Mouse (Mus musculus): ENCODE results near the gene Gsdme.

Gene Gsdme

DNA sequence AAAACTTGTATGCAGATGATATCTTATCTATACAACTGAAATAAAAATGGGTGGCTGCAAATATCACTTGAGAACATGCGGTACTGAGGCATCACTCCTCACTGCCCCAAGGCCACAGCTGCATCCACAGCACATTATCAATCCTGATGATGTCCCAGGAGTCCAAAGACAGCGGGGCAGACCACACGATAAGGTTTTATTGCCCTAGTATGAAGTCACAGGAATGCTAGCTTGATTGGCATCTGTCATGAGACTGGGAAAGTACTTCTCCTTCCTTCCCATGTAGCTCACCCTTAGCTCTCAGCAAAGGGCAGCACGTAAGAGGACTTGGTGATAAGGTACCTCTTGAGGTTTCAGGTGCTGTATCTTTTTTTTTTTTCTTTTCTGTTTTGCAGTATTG is 19.5 kb downstream of the Gsdme start:
- DNase-seq: no peak

DNA sequence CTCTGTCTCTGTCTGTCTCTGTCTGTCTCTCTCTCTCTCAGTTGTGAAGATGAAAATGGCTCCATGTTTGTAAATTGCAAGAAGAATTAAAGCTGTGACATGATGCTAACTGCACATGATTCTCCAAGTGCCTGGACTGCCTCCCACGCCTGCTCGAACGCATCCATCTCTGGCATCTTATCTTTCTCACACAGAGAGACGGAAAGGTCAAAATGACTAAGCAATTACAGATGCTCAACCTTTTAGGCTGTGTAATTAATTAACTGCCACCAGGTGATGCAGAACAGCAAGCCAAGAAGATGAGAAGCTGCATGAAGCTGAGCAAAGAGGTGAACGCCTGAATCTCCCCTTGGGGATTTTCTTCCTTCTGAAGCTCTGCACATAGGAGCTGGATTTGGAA is 23.2 kb downstream of the Gsdme start:
- DNase-seq: no peak

GRCm38 (mm10) chr6:50239902-50240301 is 23.8 kb downstream of the Gsdme start:
- DNase-seq: no peak

GRCm38 (mm10) chr6:50237963-50238362 is 25.7 kb downstream of the Gsdme start:
- no peak for DNase-seq

- DNase-seq: no peak
These were observed 30.7 kb downstream of the Gsdme start for GRCm38 (mm10) chr6:50232984-50233383.

- DNase-seq: no peak
These were observed 32.4 kb downstream of the Gsdme start for GRCm38 (mm10) chr6:50231288-50231687.

DNA sequence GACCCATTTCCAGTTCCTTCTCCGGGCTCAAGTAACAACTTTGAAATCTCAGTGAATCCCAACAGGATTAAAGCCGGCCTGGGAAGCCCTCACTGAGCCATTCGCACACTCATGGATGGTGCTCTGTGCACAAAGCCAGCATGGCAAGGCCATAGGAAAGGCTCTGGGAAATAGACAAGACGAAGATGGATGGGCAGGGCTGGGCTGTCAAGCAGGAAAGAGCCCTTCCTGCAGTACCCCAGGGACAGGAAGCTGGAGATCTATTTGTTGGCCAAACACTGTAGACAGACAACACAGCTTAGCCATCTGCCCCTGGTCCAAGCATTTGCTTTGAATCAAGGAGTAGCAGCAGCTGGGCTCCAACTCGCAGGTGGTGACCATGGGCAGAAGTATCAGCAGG is 35.5 kb downstream of the Gsdme start:
- no peak for DNase-seq

DNA sequence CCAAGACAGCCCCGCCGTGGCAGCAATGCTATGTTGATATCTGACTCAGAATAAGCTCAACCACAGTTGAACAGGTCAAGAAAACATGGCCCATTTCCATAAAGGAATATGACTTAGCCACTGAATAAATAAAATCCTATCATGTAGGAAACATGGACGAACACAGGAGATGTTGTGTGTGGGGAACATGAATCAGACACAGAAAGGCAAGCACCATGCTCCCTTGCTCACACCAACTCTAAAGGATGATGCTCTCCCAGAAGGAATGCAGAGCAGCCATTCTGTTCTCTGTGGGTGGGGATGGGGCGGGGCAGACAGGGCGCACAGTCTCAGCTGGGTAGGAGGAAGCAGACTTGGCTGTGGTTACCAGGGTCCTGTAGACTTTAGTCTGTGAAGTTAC is 38.4 kb downstream of the Gsdme start:
- DNase-seq: no peak

- no peak for DNase-seq
These were observed 40.1 kb downstream of the Gsdme start for GRCm38 (mm10) chr6:50223606-50224005.

DNA sequence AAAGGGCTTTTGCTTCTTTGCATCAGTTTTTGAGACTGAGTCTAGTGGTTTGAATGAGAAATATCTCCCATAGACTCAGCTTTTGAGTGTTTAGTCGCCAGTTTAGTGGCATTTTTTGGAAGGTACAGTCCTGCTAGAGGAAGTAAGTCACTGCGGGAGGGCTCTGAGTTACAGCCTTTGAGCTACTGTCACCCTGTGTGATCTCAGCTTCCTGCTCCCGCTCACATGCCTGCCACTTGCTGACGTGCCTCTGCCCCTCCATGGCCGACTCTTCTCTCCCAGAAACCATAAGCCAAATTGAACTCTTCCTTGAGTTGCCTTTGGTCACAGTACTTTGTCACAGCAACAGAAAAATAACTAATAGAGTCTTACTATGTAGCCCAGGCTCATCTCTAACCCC is 40.7 kb downstream of the Gsdme start:
- no peak for DNase-seq

DNA sequence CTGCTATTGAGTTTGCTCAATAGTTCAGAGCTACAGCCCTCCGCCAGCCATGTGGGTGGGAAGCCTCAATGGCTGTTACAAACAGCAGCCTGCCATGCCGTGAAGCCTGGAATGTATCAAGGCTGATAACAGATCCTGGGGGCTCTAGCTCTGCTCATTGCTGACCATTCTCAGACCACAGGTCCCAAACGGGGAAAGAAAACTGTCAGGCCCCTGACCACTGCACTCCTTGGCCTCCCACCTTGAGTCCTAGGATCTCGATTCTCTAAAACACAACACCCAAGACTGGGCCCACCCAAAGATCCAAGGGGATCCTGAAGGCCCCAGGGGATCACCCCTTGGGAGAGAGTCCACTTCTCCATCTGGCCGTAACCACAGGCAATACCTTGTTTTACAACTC is 41.3 kb downstream of the Gsdme start:
- no peak for DNase-seq

DNA sequence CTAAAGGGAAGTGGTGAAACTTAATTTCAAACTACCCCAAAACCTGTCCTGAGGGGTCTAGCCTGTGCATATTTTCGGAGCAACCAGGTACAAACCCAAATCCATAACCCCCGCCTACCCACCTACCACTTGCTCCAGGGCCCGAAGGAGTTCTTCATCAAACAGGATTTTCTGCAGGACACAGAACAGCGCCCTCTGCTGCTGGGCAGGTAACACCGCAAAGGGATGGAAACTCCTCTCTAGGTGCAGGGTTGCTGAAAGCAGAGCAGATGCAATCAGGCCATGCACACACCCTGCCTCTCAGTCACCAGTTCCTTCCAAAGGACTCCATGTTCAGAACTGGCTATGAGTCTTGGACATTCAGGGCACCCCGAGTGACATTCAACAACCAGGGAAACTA is 42.8 kb downstream of the Gsdme start:
- peak; percentile 27 for DNase-seq

DNA sequence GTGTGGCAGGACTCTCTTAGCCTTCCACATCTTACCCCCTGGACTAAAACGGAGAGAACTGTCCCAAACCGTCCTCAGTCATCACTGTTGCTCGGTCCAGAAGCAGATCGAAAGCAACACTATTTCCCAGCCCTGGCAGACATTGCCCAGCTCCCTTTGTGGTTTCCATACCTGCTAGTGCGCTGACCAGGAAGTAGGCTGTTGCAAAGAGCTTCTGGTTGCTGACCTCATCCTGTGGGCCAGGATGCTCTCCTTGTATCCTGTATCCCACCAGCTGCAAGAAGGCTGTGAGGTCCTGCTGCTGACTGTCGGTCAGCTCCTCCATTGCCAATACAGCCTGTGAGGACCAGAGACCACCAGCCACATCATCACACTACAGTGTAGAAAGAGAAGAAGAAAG is 44.6 kb downstream of the Gsdme start:
- no peak for DNase-seq

- no peak for DNase-seq
These were observed 45.0 kb downstream of the Gsdme start for GRCm38 (mm10) chr6:50218628-50219027.

DNA sequence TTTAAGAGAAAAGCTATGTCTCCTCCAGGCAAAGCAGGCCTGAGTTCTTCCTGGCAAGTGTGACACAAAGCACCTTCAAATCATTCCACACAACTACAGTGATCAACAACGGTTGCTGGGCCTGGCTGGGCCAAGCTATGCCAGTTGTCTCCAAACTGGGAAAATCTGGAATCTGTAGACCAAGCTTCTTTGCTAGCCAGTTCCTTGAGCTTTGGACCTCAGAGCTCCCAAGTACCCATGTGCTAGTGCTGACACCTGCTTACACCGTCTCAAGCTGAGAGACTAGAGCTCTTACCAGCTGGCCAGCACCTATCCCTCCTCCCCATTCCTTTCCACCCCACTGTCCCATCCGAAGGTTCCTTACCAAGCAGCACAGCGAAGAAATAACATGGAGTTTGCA is 47.7 kb downstream of the Gsdme start:
- no peak for DNase-seq

DNA sequence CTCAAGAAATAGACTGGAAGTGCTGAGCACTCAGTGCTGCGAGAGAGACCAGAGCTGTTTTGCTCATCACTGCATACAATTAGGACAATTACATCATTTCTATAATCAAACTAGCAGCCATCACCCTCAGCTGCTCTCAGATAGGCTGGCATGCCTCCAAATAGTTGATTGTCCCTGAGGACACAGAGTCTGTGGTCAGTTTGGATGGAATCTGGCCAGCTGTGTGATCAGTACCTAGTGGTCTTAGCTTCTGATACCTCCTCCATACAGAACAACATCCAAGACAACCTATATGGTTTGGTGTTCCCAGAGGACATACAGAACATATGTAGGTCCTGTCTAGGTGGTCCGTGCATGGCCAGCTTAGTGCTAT is 48.3 kb downstream of the Gsdme start:
- no peak for DNase-seq

DNA sequence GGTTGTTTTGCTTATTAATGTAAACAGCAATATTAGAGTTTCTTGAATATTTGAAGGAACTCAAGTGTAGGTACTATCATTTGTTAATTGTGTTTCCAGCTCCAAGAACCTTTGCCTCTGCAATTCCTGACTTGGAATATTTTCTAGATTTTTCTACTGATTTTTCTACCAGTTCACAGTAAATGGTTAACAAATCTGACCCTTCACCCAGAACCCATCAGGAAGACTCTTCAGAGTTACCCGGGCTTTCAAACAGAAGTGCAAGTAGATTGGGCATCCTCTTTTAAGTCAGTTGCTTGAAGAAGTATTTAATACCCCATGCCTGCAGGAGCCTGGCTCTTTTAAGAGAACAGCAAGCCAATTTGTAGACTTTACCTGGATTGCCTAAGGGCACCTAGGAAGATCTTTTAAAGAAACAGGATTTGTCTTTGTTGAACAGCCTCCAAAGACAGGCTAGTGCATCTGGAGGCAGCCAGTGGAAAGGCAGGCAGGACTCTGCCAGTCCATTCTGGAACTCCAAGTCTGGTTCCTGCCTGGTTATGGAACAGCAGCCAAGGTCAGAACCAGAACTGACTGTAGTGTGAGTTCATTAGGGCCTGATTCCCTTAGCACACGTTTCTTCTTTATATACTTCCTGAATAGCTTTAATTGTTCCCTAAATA is 48.8 kb downstream of the Gsdme start:
- no peak for DNase-seq

DNA sequence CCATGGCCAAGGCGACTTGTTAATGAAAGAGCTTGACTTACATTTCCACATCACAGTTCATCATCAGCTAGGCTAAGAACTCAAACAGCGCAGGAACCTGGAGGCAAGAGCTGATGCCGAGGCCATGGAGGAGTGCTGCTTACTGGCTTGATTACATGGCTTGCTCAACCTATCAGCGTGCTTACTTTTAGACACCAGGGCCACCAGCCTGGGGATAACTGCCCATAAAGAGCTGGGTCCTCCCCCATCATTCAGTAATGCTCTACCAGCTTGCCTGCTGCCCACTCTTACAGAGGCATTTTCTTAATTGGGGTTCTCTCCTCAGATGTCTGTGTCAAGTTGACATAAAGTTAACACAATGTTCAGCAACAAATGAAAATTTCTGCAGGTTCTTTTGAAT is 58.6 kb downstream of the Gsdme start:
- DNase-seq: no peak

DNA sequence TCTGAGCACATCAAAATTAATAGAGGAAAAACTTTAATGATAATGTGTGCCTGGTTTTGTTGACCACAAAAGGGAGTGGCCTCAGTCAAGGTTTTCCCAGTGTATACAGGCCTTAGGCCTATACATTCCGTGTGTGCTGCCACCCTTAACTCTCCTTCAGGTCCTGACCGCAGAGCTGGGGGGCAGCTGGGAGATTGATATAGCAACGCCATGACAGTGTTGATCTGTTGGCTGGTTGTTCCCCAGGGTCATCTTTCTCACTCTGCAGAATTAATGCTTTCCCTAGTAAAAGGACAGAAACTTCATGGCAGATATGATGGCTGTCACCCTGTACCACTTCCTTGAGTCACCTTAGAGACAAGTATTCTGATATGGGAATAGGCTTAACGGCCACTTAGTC is 59.3 kb downstream of the Gsdme start:
- DNase-seq: no peak

- no peak for DNase-seq
These were observed 69.8 kb downstream of the Gsdme start for GRCm38 (mm10) chr6:50193851-50194250.

- DNase-seq: no peak
These were observed 70.8 kb downstream of the Gsdme start for GRCm38 (mm10) chr6:50192822-50193221.

- DNase-seq: no peak
These were observed 71.5 kb downstream of the Gsdme start for GRCm38 (mm10) chr6:50192169-50192568.

DNA sequence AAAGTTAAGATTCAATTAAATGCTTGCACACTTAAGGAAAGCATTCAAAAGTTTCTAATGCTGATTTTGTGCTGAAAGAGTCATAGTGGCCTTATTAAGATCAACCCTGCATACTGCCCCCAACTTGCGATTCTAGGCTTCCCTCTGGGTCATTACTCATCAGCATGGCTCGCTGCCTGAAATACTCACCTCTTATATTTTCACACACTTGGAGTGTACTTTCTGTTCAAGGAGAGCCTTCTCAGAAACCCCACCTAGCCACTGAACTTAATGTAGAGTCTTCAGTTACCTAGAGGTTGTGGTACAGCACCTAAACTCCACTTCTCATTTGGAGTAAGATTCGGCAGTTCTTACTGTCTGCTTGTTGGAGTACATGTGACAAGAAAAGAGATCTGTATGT is 72.1 kb downstream of the Gsdme start:
- DNase-seq: no peak

GRCm38 (mm10) chr6:50189376-50189775 is 74.3 kb downstream of the Gsdme start:
- DNase-seq: no peak

GRCm38 (mm10) chr6:50187955-50188354 is 75.7 kb downstream of the Gsdme start:
- DNase-seq: no peak

DNA sequence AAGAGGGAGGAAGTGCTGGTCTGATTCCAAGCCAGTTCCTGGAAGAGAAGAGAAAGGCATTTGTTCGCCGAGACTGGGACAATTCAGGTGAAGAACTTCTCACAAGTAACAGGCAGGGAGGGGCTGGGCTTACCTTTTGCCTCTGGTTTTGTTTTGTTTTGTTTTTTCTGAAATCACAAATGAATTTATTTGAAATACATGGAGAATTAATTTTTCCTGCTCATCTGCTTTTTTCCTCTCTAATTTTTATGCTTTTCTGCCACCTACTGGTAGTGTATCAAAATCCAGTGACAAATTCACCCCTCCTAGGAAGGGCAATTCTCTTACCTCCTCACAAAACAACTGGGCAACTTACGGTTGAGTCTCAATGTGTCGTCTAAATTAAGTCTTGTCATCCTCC is 83.5 kb downstream of the Gsdme start:
- DNase-seq: peak; percentile 6

Data from cerebellum, adult 8-10 months (tissue).